In the genomic region with DNA sequence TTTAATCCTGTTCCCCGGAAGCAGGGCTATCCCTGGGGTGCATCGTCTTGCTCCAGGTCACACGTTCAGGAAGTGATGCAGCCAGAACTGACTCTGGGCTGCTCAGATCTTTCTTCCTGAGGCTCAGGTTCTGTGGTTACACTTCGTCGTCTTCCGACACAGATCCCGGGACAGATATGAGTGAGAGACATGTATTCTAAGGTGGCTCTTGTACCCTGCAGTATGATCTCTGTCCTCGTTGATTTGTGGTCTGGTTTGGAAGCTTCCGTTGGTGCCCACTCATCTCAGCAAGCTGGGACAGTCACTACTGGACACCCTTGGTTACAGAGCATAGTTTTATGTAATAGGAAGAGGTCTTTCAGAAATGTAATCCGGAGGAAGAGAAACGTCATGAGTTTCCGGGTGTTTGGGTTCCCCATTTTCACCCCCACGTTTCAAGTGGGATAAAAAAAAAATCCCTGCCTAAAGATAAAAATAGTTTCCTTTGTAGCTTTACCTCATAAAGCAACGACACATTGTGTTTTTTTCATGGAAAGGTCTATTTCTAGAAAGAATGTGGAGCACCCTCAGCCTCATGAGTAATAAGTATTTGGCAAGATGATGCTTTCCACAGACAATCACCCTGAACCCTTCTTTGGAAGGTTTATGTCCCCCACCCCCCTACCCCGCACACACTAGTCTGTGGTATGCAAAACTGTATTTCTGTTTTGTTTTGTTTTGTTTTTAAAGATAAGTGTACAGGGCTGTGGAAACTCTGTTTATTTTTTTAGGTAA, we compare ENCODE assay signal across 10 mouse cellular contexts. TPM values are rescaled to one million over a fixed set of nuclear protein-coding genes. Genes with fewer than 3 reads are reported as not detected.
DNase-seq lines count a peak whose midpoint lies in the region; ATAC-seq lines count a peak whose summit lies in the region.
"Had no signal": no experiment of that assay in that cellular context is flagged by ENCODE, and none has a peak within 500 bp of the region (broad histone marks: within the 10 kb centered on the region; RNA-seq: fewer than 3 reads in every experiment).

No protein-coding gene starts in this region.

- no peaks in the 10 kb centered on the region for H3K36me3 ChIP-seq in lung, embryonic 15.5 days
- no peaks in the 10 kb centered on the region for H3K36me3 ChIP-seq in stomach, embryonic 16.5 days (ENCODE audit: control insufficient read depth, insufficient read depth, low read length)

- peak; percentile 82 for ATAC-seq in frontal cortex, adult (ENCODE audit: low TSS enrichment)
- no peak for ATAC-seq in lung, embryonic 15.5 days (ENCODE audit: borderline replicate concordance, extremely low read depth, low FRiP score, low TSS enrichment)
- ATAC-seq in hematopoietic stem cell, adult 5-6 weeks (replicated peaks in 1 of 2; ENCODE audit: insufficient read depth in 1 of 2, low FRiP score in 2 of 2, low TSS enrichment in 1 of 2, low read depth in 1 of 2, poor library complexity in 2 of 2, severe bottlenecking in 2 of 2) = peak; percentile 85 to 86
- no peak for ATAC-seq in stomach, embryonic 16.5 days (ENCODE audit: insufficient read depth, low FRiP score)

- no peaks in the 10 kb centered on the region for H3K9me3 ChIP-seq in lung, embryonic 15.5 days
- no peaks in the 10 kb centered on the region for H3K9me3 ChIP-seq in stomach, embryonic 16.5 days (replicated peaks; ENCODE audit: control insufficient read depth, low read length)

- 39% methylated on average over 15 of the region's 15 CpGs for WGBS in lung, embryonic 15.5 days
- WGBS in stomach, embryonic 16.5 days = 56% methylated on average over 15 of the region's 15 CpGs

- H3K27me3 ChIP-seq in lung, embryonic 15.5 days = no peaks in the 10 kb centered on the region
- H3K27me3 ChIP-seq in stomach, embryonic 16.5 days (ENCODE audit: control insufficient read depth, insufficient read depth, low read length) = no peaks in the 10 kb centered on the region

- H3K9ac ChIP-seq in lung, embryonic 15.5 days = no peak overlapping the region
- H3K9ac ChIP-seq in stomach, embryonic 16.5 days (ENCODE audit: low read length) = no peak overlapping the region

- no peak for DNase-seq in frontal cortex, postnatal 25 days (ENCODE audit: low spot score in 2 of 2)
- DNase-seq in lung, postnatal 36 days = no peak
- DNase-seq in adipocyte (ENCODE audit: low spot score) = no peak
- DNase-seq in urinary bladder, postnatal 4 days (ENCODE audit: low spot score in 2 of 2) = no peak
- DNase-seq: adrenal gland, postnatal 25 days; gastrocnemius, postnatal 25 days had no signal

- H3K4me2 ChIP-seq in lung, embryonic 15.5 days = peak overlapping the region; percentile 14; the same call in 1 of the 2 replicates
- H3K4me2 ChIP-seq in stomach, embryonic 16.5 days (ENCODE audit: low read depth, low read length) = peak overlapping the region; percentile 14

- no peak overlapping the region for H3K27ac ChIP-seq in lung, embryonic 15.5 days
- no peak overlapping the region; the same call in 1 of the 2 replicates for H3K27ac ChIP-seq in stomach, embryonic 16.5 days (ENCODE audit: low read length)

- H3K4me1 ChIP-seq in lung, embryonic 15.5 days = peaks cover 8% of the 10 kb centered on the region
- peaks cover 6% of the 10 kb centered on the region; the same call in 1 of the 2 replicates for H3K4me1 ChIP-seq in stomach, embryonic 16.5 days (ENCODE audit: control insufficient read depth, insufficient read depth, low read length)

- H3K4me3 ChIP-seq in lung, embryonic 15.5 days = no peak overlapping the region
- H3K4me3 ChIP-seq in stomach, embryonic 16.5 days (replicated peaks; ENCODE audit: low read length) = no peak overlapping the region

RNA-seq across cellular contexts. Expression of a gene that starts 15.8 kb away (rescaled TPM):
- 15.3 and 16.5 TPM in 2 replicates for polyA plus RNA-seq in lung, embryonic 15.5 days (2015; fragmentation: Nextera tagmentation; extraction: Ambion mirVana)
- total RNA-seq in hematopoietic stem cell, adult 5-6 weeks (2017) = not detected in 2 replicates
- polyA plus RNA-seq in stomach, embryonic 16.5 days (2015; fragmentation: Nextera tagmentation; extraction: Ambion mirVana) = 41.5 and 49.4 TPM in 2 replicates

Comparison
In these comparisons a context has a peak if more than half of its experiments do, and no peak if none do; other contexts are left out.
1. ATAC-seq: peak in frontal cortex, adult (single experiment) and hematopoietic stem cell, adult 5-6 weeks (2 of 2); none in lung, embryonic 15.5 days (single experiment) and stomach, embryonic 16.5 days (single experiment).